Mouse (Mus musculus) limb, embryonic 12.5 days (tissue): Measurements from ENCODE around the gene Zbtb22. TPM values are rescaled to one million over a fixed set of nuclear protein-coding genes. Genes with fewer than 3 reads are reported as not detected.

Source experiments
- ATAC-seq: fragments of 200-750 bp; cut with Nextera tagmentation; 2 replicates; pipeline ENCODE4 v1.8.0; 2017; ENCODE audit warnings: low read depth, moderate TSS enrichment; ENCODE audit not compliant: insufficient number of reproducible peaks, insufficient read depth, low FRiP score, low TSS enrichment
- H3K27ac ChIP-seq: fragments of 300-500 bp; sonication (generic); 2 replicates; pipeline ENCODE4 v1.5.1; 2016; ENCODE audit warnings: mild to moderate bottlenecking, moderate library complexity
- H3K27me3 ChIP-seq: fragments of 300-500 bp; sonication (generic); 2 replicates; pipeline ENCODE4 v1.6.1; 2016; ENCODE audit warnings: mild to moderate bottlenecking, moderate library complexity
- H3K36me3 ChIP-seq: fragments of 300-500 bp; sonication (generic); 2 replicates; pipeline ENCODE4 v1.6.1; 2016; ENCODE audit warnings: mild to moderate bottlenecking, moderate library complexity
- H3K4me1 ChIP-seq: fragments of 300-500 bp; sonication (generic); replicated peaks from 2 replicates; pipeline ENCODE4 v1.6.1; 2016
- H3K4me2 ChIP-seq: fragments of 300-500 bp; sonication (generic); 2 replicates; pipeline ENCODE4 v1.6.1; 2016; ENCODE audit warnings: mild to moderate bottlenecking, moderate library complexity
- H3K4me3 ChIP-seq: fragments of 300-500 bp; sonication (generic); replicated peaks from 2 replicates; pipeline ENCODE4 v1.5.1; 2016; ENCODE audit warnings: mild to moderate bottlenecking
- H3K9ac ChIP-seq: fragments of 300-500 bp; sonication (generic); replicated peaks from 2 replicates; pipeline ENCODE4 v1.6.1; 2016; ENCODE audit warnings: mild to moderate bottlenecking, moderate library complexity
- H3K9me3 ChIP-seq: fragments of 300-500 bp; sonication (generic); 2 replicates; pipeline ENCODE4 v1.6.1; 2016; ENCODE audit warnings: mild to moderate bottlenecking, moderate library complexity
- WGBS: fragments of 180-500 bp; shearing (Covaris S2); methylation state at CpG from one replicate; pipeline ENCODE4 v1.1.7; 2016; 5-methylcytosine and 5-hydroxymethylcytosine counted together
- microRNA-seq: library from miRNA; unstranded; fragments of <30 nt; microRNA quantifications from one replicate; pipeline ENCODE4, GENCODE M21; 2017
- polyA plus RNA-seq: library from polyadenylated mRNA; unstranded; fragments of >200 nt; fragmentation: Nextera tagmentation; extraction: Ambion mirVana; gene quantifications from 2 replicates; pipeline ENCODE4 v1.2.1, GENCODE M21; 2016

Gene Zbtb22
- polyA plus RNA-seq, 1 experiment from 2014 or later = 22.4 TPM

- ATAC-seq = no peak
Measured at GRCm38 (mm10) chr17:33958451-33958850, 42.7 kb downstream of the Zbtb22 start.

GRCm38 (mm10) chr17:33959135-33959534 lies 43.4 kb downstream of the Zbtb22 start:
- WGBS = 95% methylated on average over 13 of the region's 13 CpGs
- Histone ChIP-seq H3K9ac (no peak overlapping the region), H3K4me3 (no peak overlapping the region), H3K27me3 (no peaks in the 10 kb centered on the region), H3K4me2 (no peak overlapping the region), H3K9me3 (no peaks in the 10 kb centered on the region), H3K36me3 (peaks cover 63% of the 10 kb centered on the region), H3K27ac (no peak overlapping the region), H3K4me1 (peaks cover 22% of the 10 kb centered on the region)
- ATAC-seq = no peak

More at GRCm38 (mm10) chr17:33958451-33958850, 42.7 kb downstream of the Zbtb22 start:
- H3K4me3 ChIP-seq = no peak overlapping the region
- no peak overlapping the region for H3K4me2 ChIP-seq
- no peaks in the 10 kb centered on the region for H3K9me3 ChIP-seq
- 91% methylated on average over 11 of the region's 11 CpGs for WGBS
- peaks cover 63% of the 10 kb centered on the region for H3K36me3 ChIP-seq
- no peak overlapping the region for H3K27ac ChIP-seq
- peaks cover 29% of the 10 kb centered on the region for H3K4me1 ChIP-seq
- H3K27me3 ChIP-seq = no peaks in the 10 kb centered on the region
- H3K9ac ChIP-seq = no peak overlapping the region

- Histone ChIP-seq H3K4me1 (peaks cover 15% of the 10 kb centered on the region), H3K27ac (no peak overlapping the region), H3K27me3 (no peaks in the 10 kb centered on the region), H3K4me2 (no peak overlapping the region), H3K4me3 (no peak overlapping the region), H3K9ac (no peak overlapping the region), H3K9me3 (no peaks in the 10 kb centered on the region), H3K36me3 (peaks cover 62% of the 10 kb centered on the region)
- no peak for ATAC-seq
- 92% methylated on average over 15 of the region's 15 CpGs for WGBS
Measured at GRCm38 (mm10) chr17:33959948-33960347, 44.2 kb downstream of the Zbtb22 start.

DNA sequence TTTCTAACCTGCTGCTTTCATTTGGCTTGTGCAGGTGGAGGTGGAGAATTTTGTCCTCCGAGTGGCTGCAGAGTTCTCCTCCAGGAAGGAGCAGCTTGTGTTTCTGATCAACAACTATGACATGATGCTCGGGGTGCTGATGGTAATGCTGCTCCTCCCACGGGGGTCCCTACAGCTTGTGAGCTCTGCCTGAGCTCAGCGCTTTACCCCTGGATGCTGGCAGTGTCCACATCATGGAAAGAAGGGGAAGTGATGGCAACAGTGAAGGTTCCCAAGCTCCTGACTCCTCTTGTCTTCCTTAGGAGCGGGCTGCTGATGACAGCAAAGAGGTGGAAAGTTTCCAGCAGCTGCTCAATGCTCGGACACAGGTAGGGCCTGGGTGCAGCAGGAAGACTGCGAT lies 47.2 kb downstream of the Zbtb22 start:
- no peak for ATAC-seq
- Histone ChIP-seq H3K9me3 (no peaks in the 10 kb centered on the region), H3K4me1 (peaks cover 2% of the 10 kb centered on the region; the same call in 1 of the 2 replicates), H3K9ac (no peak overlapping the region), H3K4me3 (no peak overlapping the region), H3K36me3 (peaks cover 83% of the 10 kb centered on the region), H3K27me3 (no peaks in the 10 kb centered on the region), H3K27ac (no peak overlapping the region), H3K4me2 (no peak overlapping the region)
- 90% methylated on average over 7 of the region's 7 CpGs for WGBS

GRCm38 (mm10) chr17:33965082-33965845 lies 49.6 kb downstream of the Zbtb22 start:
- Histone ChIP-seq H3K9ac (no peak overlapping the region), H3K36me3 (peaks cover 63% of the 10 kb centered on the region), H3K27ac (no peak overlapping the region), H3K9me3 (no peaks in the 10 kb centered on the region; the same call in 1 of the 2 replicates), H3K4me2 (no peak overlapping the region), H3K4me1 (no peaks in the 10 kb centered on the region), H3K27me3 (no peaks in the 10 kb centered on the region), H3K4me3 (no peak overlapping the region)
- 89% methylated on average over 17 of the region's 17 CpGs for WGBS
- no peak for ATAC-seq

DNA sequence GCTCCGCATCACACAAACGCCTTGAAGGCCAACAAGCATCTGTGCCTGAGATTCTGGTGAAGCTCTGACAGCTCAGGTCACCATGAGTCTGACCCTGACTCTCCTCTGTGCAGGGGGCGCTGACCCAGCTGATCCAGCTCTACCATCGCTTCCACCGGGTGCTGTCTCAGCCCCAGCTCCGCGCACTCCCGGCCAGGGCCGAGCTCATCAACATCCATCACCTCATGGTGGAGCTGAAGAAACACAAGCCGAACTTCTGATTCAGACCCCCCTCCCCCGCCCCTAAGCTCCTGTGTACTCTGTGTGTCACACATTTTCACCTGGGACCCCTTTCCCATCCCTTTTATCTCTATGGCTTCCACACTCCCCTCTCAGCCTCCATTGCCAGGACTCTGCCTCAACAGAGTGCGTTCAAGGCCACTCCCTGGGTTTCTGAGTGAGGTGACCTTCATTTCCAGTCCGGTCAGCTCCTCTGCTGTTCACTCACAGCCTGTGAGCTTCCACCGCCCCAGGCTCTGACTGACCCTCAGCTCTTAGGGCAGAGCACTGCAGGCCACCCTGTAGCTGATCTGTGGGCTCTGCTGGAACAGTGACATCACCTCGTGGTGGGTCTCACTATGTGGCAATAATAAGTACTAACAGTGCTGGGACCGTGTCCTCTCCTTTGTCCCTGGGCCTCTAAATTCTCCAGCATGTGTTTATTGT lies 50.3 kb downstream of the Zbtb22 start:
- no peak overlapping the region for H3K9ac ChIP-seq
- H3K4me1 ChIP-seq = no peaks in the 10 kb centered on the region
- no peak overlapping the region for H3K27ac ChIP-seq
- no peak; the same call in 1 of the 2 replicates for ATAC-seq
- no peak overlapping the region for H3K4me2 ChIP-seq
- no peaks in the 10 kb centered on the region for H3K27me3 ChIP-seq
- H3K36me3 ChIP-seq = peaks cover 56% of the 10 kb centered on the region
- H3K9me3 ChIP-seq = no peaks in the 10 kb centered on the region; the same call in 1 of the 2 replicates
- 88% methylated on average over 16 of the region's 16 CpGs for WGBS
- no peak overlapping the region for H3K4me3 ChIP-seq

DNA sequence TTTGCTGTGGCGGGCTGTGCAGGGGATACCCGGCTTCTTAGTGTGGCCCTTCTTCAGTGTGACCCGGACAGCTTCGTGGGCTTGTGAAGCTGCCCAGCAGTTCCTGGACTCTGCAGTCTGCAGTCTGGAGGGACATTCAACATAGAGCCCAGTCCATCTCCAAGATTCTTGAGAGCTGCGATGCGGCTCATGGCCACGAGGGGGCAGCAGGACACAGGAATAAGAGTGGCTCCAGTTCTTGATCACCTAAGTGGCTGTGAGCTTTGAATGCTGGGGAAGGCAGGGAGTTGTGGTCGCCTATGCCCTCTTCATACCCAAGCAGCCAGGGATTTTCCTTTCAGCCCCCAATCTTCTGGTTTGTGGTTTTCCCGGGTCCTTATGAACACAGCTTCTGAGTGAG lies 52.8 kb downstream of the Zbtb22 start:
- Histone ChIP-seq H3K27me3 (peaks cover 5% of the 10 kb centered on the region; the same call in 1 of the 2 replicates), H3K4me2 (no peak overlapping the region), H3K36me3 (peaks cover 31% of the 10 kb centered on the region), H3K9me3 (no peaks in the 10 kb centered on the region; the same call in 1 of the 2 replicates), H3K9ac (no peak overlapping the region), H3K4me1 (0 out of 2 replicates have a peak, but pooled peaks cover 3% of the 10 kb centered on the region), H3K4me3 (no peak overlapping the region), H3K27ac (no peak overlapping the region)
- WGBS = 3% methylated on average over 9 of the region's 9 CpGs
- ATAC-seq = peak; percentile 28

Small RNA genes lying within 50 kb of the gene (microRNA-seq; reads per million reads assigned to microRNA genes)
- not detected for gene Gm27740

Other genes with a start within 250 kb of the Zbtb22 start
- 477 and 517 TPM in 2 replicates for gene Hnrnpm, start 229.0 kb upstream of the Zbtb22 start, polyA plus RNA-seq
- gene March2, start 197.2 kb upstream of the Zbtb22 start, polyA plus RNA-seq = 39.1 and 39.4 TPM in 2 replicates
- 335 and 351 TPM in 2 replicates for gene Rab11b, start 155.4 kb upstream of the Zbtb22 start, polyA plus RNA-seq
- 43.2 and 43.7 TPM in 2 replicates for gene Angptl4, start 134.1 kb upstream of the Zbtb22 start, polyA plus RNA-seq
- 28.1 and 28.7 TPM in 2 replicates for gene Kank3, start 105.4 kb upstream of the Zbtb22 start, polyA plus RNA-seq
- gene Rps28, start 91.3 kb upstream of the Zbtb22 start, polyA plus RNA-seq = 1,001 and 1,020 TPM in 2 replicates
- 458 and 462 TPM in 2 replicates for gene Ndufa7, start 91.3 kb upstream of the Zbtb22 start, polyA plus RNA-seq
- 66.4 and 73.9 TPM in 2 replicates for gene Cd320, start 72.8 kb upstream of the Zbtb22 start, polyA plus RNA-seq
- not detected in 2 replicates for gene Gm7029, start 42.1 kb upstream of the Zbtb22 start, polyA plus RNA-seq
- 6.6 and 7.6 TPM in 2 replicates for gene Kifc1, start 25.2 kb upstream of the Zbtb22 start, polyA plus RNA-seq
- 0.46 and 1.1 TPM in 2 replicates for gene Platr17, start 10.8 kb upstream of the Zbtb22 start, polyA plus RNA-seq
- gene Daxx, start 6.5 kb upstream of the Zbtb22 start, polyA plus RNA-seq = 66.2 and 79.3 TPM in 2 replicates
- gene Tapbp, start within 50 bp of the Zbtb22 start, polyA plus RNA-seq = 21.5 and 23.5 TPM in 2 replicates
- 61.3 and 64.2 TPM in 2 replicates for gene Rgl2, start 13.6 kb downstream of the Zbtb22 start, polyA plus RNA-seq
- 180 and 186 TPM in 2 replicates for gene Pfdn6, start 24.4 kb downstream of the Zbtb22 start, polyA plus RNA-seq
- gene Wdr46, start 24.8 kb downstream of the Zbtb22 start, polyA plus RNA-seq = 45.5 and 45.8 TPM in 2 replicates
- gene B3galt4, start 35.6 kb downstream of the Zbtb22 start, polyA plus RNA-seq = 5.0 and 6.8 TPM in 2 replicates
- 53.3 and 55.0 TPM in 2 replicates for gene Vps52, start 39.9 kb downstream of the Zbtb22 start, polyA plus RNA-seq
- gene Rps18, start 40.1 kb downstream of the Zbtb22 start, polyA plus RNA-seq = 1,388 and 1,510 TPM in 2 replicates
- 4.5 and 5.0 TPM in 2 replicates for gene H2-K1, start 84.4 kb downstream of the Zbtb22 start, polyA plus RNA-seq
- gene Ring1, start 108.8 kb downstream of the Zbtb22 start, polyA plus RNA-seq = 21.6 and 25.3 TPM in 2 replicates
- gene H2-Ke6, start 112.2 kb downstream of the Zbtb22 start, polyA plus RNA-seq = 54.4 and 56.8 TPM in 2 replicates
- gene Slc39a7, start 115.8 kb downstream of the Zbtb22 start, polyA plus RNA-seq = 179 and 191 TPM in 2 replicates
- 64.3 and 64.4 TPM in 2 replicates for gene Rxrb, start 115.9 kb downstream of the Zbtb22 start, polyA plus RNA-seq
- 17.5 and 31.9 TPM in 2 replicates for gene Col11a2, start 123.5 kb downstream of the Zbtb22 start, polyA plus RNA-seq
- gene H2-Oa, start 176.4 kb downstream of the Zbtb22 start, polyA plus RNA-seq = 0.71 and 0.86 TPM in 2 replicates
- gene H2-DMa, start 203.6 kb downstream of the Zbtb22 start, polyA plus RNA-seq = 11.1 and 13.2 TPM in 2 replicates
- gene Brd2, start 206.7 kb downstream of the Zbtb22 start, polyA plus RNA-seq = 129 and 134 TPM in 2 replicates
- gene H2-DMb2, start 227.4 kb downstream of the Zbtb22 start, polyA plus RNA-seq = 0.30 and 0.32 TPM in 2 replicates
- 1.2 and 1.3 TPM in 2 replicates for gene H2-DMb1, start 237.2 kb downstream of the Zbtb22 start, polyA plus RNA-seq